Mouse (Mus musculus): ENCODE measurements at regions not wholly inside any gene's neighbourhood (a gene's known extent, or its start where the extent isn't known, plus 50 kb on each side); places are given as distances from the start of the nearest gene placed in this dataset.

DNA sequence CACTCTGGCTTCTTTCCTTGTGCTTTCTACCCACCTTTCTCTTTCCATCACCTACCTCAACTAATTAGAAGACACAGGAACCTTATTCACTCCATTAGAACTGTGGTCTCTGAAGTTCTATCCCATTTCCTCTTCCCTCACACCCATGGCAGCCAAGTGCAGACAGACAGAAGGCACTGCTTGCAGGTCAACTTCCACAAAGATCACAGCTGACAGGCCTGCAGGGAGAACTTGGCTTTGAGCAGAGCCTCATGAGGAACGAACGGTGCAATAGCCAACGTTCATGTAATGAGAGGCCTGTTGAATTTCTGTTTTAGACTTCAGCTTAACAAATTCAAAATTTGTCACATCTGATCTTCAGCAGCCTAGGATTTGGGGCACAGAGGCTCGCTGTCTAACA is 217.5 kb upstream of the Ankrd55 start:
- H3ac ChIP-seq (ENCODE audit: control insufficient read depth, insufficient read length, low read depth): no peak overlapping the region
- no peaks in the 10 kb centered on the region for H3K79me3 ChIP-seq (ENCODE audit: low read depth)
- no peaks in the 10 kb centered on the region for H3K27me3 ChIP-seq (ENCODE audit: control insufficient read depth, insufficient read depth, insufficient read length)
- no peaks in the 10 kb centered on the region for H3K79me2 ChIP-seq (ENCODE audit: control insufficient read depth, insufficient read depth)
- no peaks in the 10 kb centered on the region for H3K36me3 ChIP-seq (ENCODE audit: control insufficient read depth, insufficient read depth)
- H3K4me3 ChIP-seq (ENCODE audit: insufficient read depth, poor library complexity, severe bottlenecking): no peak overlapping the region
- TF ChIP-seq MYOD1 (IDR thresholded peaks at IDR 0.05; ENCODE audit: control insufficient read depth, insufficient read length, low read depth) (no peak), USF1 (IDR thresholded peaks at IDR 0.05; ENCODE audit: low read depth) (no peak), FOSL1 (IDR thresholded peaks at IDR 0.05; ENCODE audit: insufficient read depth, low read length, poor library complexity, severe bottlenecking) (no peak), CEBPB (IDR thresholded peaks at IDR 0.05; ENCODE audit: low read depth) (no peak), MYOG (IDR thresholded peaks at IDR 0.05; ENCODE audit: control insufficient read depth, extremely low read depth, insufficient read length) (no peak), CTCF (IDR thresholded peaks at IDR 0.05; ENCODE audit: control insufficient read depth, insufficient read depth, insufficient read length) (no peak), MAX (IDR thresholded peaks at IDR 0.05) (no peak)

DNA sequence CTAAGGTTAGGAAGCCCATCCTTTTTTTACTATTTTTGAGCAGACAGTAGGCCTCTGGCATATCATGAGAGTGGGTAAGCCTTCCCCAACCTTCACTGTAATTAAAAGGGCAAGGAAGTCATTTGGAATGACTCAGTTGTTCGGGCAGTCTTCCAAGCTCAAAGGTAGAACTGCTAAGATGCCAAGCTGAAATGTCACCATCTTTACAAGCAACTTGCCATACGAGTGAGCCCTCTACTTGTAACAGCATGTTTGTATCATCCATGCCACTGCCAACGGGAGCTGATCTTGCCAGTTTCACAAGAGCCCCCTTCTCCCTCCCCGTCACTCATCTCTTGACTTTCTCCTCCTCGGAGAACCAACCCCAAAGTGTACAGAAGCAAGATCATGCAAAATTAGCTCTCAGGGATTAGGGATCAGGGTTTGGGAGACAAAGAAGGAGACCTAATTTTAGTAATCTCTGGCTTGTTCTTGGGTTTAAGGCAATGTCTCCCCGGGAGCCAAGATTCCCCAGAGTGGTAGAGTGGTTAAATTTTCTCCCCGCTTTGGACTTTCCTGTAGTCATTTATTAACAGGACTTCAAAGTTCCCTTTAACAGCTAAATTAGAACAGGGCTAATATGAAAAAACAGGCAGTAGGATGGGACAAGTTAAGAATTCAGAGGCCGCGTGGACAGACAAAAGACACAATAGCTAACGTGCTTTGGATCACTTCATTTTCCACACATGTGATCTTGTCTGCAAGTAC is 216.9 kb upstream of the Ankrd55 start:
- Histone ChIP-seq H3K36me3 (ENCODE audit: control insufficient read depth, insufficient read depth) (no peaks in the 10 kb centered on the region), H3K79me3 (ENCODE audit: low read depth) (no peaks in the 10 kb centered on the region), H3K79me2 (ENCODE audit: control insufficient read depth, insufficient read depth) (no peaks in the 10 kb centered on the region), H3K4me3 (ENCODE audit: insufficient read depth, poor library complexity, severe bottlenecking) (no peak overlapping the region), H3ac (ENCODE audit: control insufficient read depth, insufficient read length, low read depth) (no peak overlapping the region), H3K27me3 (ENCODE audit: control insufficient read depth, insufficient read depth, insufficient read length) (no peaks in the 10 kb centered on the region)
- TF ChIP-seq MYOG (IDR thresholded peaks at IDR 0.05; ENCODE audit: control insufficient read depth, extremely low read depth, insufficient read length) (no peak), MYOD1 (IDR thresholded peaks at IDR 0.05; ENCODE audit: control insufficient read depth, insufficient read length, low read depth) (no peak), FOSL1 (IDR thresholded peaks at IDR 0.05; ENCODE audit: insufficient read depth, low read length, poor library complexity, severe bottlenecking) (no peak), CTCF (IDR thresholded peaks at IDR 0.05; ENCODE audit: control insufficient read depth, insufficient read depth, insufficient read length) (no peak), USF1 (IDR thresholded peaks at IDR 0.05; ENCODE audit: low read depth) (no peak), MAX (IDR thresholded peaks at IDR 0.05) (no peak), CEBPB (IDR thresholded peaks at IDR 0.05; ENCODE audit: low read depth) (no peak)

DNA sequence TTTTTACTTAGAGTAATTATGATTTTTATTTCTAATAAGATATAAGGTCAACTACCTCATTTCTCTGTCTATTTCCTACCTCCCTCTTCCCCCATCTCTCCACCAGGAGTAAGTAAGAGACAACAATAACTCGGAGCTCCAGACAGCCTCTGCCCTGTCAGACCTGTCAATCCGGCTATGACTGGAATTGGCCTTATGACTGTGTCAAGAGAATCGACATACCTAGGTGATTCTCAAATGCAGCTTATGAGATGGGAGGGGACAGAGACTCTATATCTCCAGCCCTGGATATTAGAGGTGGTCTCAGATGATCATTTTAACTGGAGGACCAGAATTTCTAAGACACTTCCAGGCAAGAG is 216.3 kb upstream of the Ankrd55 start:
- no peak for TF ChIP-seq MYOG (IDR thresholded peaks at IDR 0.05; ENCODE audit: control insufficient read depth, extremely low read depth, insufficient read length)
- no peak for TF ChIP-seq FOSL1 (IDR thresholded peaks at IDR 0.05; ENCODE audit: insufficient read depth, low read length, poor library complexity, severe bottlenecking)
- Histone ChIP-seq H3K36me3 (ENCODE audit: control insufficient read depth, insufficient read depth) (no peaks in the 10 kb centered on the region), H3K4me3 (ENCODE audit: insufficient read depth, poor library complexity, severe bottlenecking) (no peak overlapping the region), H3K27me3 (ENCODE audit: control insufficient read depth, insufficient read depth, insufficient read length) (no peaks in the 10 kb centered on the region), H3ac (ENCODE audit: control insufficient read depth, insufficient read length, low read depth) (no peak overlapping the region), H3K79me3 (ENCODE audit: low read depth) (no peaks in the 10 kb centered on the region), H3K79me2 (ENCODE audit: control insufficient read depth, insufficient read depth) (no peaks in the 10 kb centered on the region)

DNA sequence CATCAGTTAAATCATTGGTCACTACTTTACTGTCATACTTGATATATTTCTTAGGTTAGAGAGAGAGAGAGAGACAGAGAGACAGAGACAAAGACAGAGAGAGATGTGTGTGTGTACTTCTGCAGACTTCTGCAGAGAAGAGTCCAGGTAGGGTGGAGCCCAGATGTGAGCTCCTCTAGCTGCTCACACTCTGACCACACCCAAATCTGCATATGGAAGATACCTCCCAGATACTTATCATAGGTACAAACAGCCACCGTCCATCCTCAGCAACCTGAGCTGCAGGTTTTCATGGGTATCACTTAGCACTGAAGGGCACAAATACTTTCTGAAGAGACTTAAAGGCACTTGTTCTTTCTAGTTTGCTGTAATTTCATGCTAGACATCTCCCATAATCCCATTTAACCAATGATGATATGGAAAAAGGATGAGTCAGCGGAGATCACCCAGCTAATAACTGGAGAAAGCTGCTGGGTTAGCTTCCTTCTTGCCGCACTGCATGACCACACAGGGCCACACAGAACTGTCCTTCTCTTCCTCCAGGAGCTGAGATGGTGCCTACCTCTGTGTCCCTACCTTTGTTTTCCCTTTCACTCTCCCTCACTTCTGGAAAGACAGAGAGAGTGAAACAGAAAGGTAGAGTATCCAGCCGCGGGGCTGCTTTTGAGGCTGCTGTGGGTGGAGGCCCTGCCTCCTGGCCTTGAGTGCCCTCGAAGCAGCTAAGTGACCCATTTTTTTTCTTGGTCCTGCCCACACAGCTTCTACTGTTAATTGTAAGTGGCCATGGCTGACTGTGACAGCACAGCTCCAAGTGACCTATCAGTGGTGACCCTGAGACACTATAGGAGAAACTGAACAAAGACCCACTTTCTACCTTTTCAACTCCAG is 214.5 kb upstream of the Ankrd55 start:
- no peak for TF ChIP-seq CEBPB (IDR thresholded peaks at IDR 0.05; ENCODE audit: low read depth)
- TF ChIP-seq MYOG (IDR thresholded peaks at IDR 0.05; ENCODE audit: control insufficient read depth, extremely low read depth, insufficient read length): no peak
- no peak for TF ChIP-seq MYOD1 (IDR thresholded peaks at IDR 0.05; ENCODE audit: control insufficient read depth, insufficient read length, low read depth)
- no peak for TF ChIP-seq FOSL1 (IDR thresholded peaks at IDR 0.05; ENCODE audit: insufficient read depth, low read length, poor library complexity, severe bottlenecking)
- TF ChIP-seq MAX (IDR thresholded peaks at IDR 0.05): no peak
- no peak for TF ChIP-seq CTCF (IDR thresholded peaks at IDR 0.05; ENCODE audit: control insufficient read depth, insufficient read depth, insufficient read length)
- no peak for TF ChIP-seq USF1 (IDR thresholded peaks at IDR 0.05; ENCODE audit: low read depth)
- no peak overlapping the region for H3K4me3 ChIP-seq (ENCODE audit: insufficient read depth, poor library complexity, severe bottlenecking)
- no peaks in the 10 kb centered on the region for H3K79me2 ChIP-seq (ENCODE audit: control insufficient read depth, insufficient read depth)
- no peaks in the 10 kb centered on the region for H3K36me3 ChIP-seq (ENCODE audit: control insufficient read depth, insufficient read depth)
- no peaks in the 10 kb centered on the region for H3K79me3 ChIP-seq (ENCODE audit: low read depth)
- H3K27me3 ChIP-seq (ENCODE audit: control insufficient read depth, insufficient read depth, insufficient read length): no peaks in the 10 kb centered on the region
- H3ac ChIP-seq (ENCODE audit: control insufficient read depth, insufficient read length, low read depth): no peak overlapping the region

DNA sequence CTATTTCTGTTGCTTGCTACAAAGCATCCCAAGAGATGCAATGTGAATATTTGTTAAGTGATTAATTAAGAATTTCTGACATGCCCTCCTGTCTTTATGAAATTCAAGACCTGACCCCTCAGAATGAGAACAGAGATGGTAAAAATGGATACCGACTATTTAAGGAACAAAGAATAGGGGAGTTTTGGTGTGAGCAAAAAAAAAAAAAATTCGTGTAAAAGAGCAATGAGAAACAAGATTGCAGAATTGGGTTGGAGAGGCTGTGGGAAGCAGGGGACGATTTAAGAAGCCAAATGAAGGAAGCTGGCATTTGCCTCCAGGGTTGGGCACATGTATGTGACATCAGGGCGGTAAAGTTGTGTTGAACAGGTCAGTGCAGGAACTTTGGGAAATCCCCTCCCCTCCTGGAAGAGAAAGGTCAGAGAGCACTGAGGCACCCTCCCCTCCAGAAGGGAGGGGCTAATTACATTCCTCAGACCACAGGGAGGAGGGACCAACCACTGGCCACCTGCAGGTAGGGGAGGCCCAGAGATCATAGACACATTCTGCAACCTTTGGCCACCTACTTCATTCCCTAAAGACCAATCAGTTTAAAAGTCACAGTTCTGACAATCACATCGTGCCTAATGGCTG is 212.3 kb upstream of the Ankrd55 start:
- H3K79me2 ChIP-seq (ENCODE audit: control insufficient read depth, insufficient read depth): no peaks in the 10 kb centered on the region
- no peaks in the 10 kb centered on the region for H3K27me3 ChIP-seq (ENCODE audit: control insufficient read depth, insufficient read depth, insufficient read length)
- H3ac ChIP-seq (ENCODE audit: control insufficient read depth, insufficient read length, low read depth): no peak overlapping the region
- no peaks in the 10 kb centered on the region for H3K36me3 ChIP-seq (ENCODE audit: control insufficient read depth, insufficient read depth)
- TF ChIP-seq MYOD1 (IDR thresholded peaks at IDR 0.05; ENCODE audit: control insufficient read depth, insufficient read length, low read depth) (no peak), CEBPB (IDR thresholded peaks at IDR 0.05; ENCODE audit: low read depth) (no peak), USF1 (IDR thresholded peaks at IDR 0.05; ENCODE audit: low read depth) (no peak), CTCF (IDR thresholded peaks at IDR 0.05; ENCODE audit: control insufficient read depth, insufficient read depth, insufficient read length) (no peak), MYOG (IDR thresholded peaks at IDR 0.05; ENCODE audit: control insufficient read depth, extremely low read depth, insufficient read length) (no peak), MAX (IDR thresholded peaks at IDR 0.05) (no peak), FOSL1 (IDR thresholded peaks at IDR 0.05; ENCODE audit: insufficient read depth, low read length, poor library complexity, severe bottlenecking) (no peak)
- no peak overlapping the region for H3K4me3 ChIP-seq (ENCODE audit: insufficient read depth, poor library complexity, severe bottlenecking)
- no peaks in the 10 kb centered on the region for H3K79me3 ChIP-seq (ENCODE audit: low read depth)
